Mouse (Mus musculus) embryonic facial prominence, embryonic 15.5 days (tissue): Measurements from ENCODE around the gene Lmo3. TPM values are rescaled to one million over a fixed set of nuclear protein-coding genes. Genes with fewer than 3 reads are reported as not detected.

Experiments
- ATAC-seq: fragments of 200-750 bp; cut with Nextera tagmentation; 2 replicates; pipeline ENCODE4 v1.8.0; 2017; ENCODE audit warnings: low read depth, moderate TSS enrichment; ENCODE audit not compliant: insufficient number of reproducible peaks, low FRiP score, low TSS enrichment
- H3K27ac ChIP-seq: fragments of 300-500 bp; sonication (generic); replicated peaks from 2 replicates; pipeline ENCODE4 v1.5.1; 2015; ENCODE audit warnings: mild to moderate bottlenecking, inconsistent platforms
- H3K27me3 ChIP-seq: fragments of 300-500 bp; sonication (generic); 2 replicates; pipeline ENCODE4 v1.6.1; 2015; ENCODE audit warnings: inconsistent platforms
- H3K36me3 ChIP-seq: fragments of 300-500 bp; sonication (generic); 2 replicates; pipeline ENCODE4 v1.6.1; 2015; ENCODE audit warnings: mild to moderate bottlenecking, inconsistent platforms
- H3K4me1 ChIP-seq: fragments of 300-500 bp; sonication (generic); 2 replicates; pipeline ENCODE4 v1.6.1; 2015; ENCODE audit warnings: inconsistent platforms
- H3K4me2 ChIP-seq: fragments of 300-500 bp; sonication (generic); replicated peaks from 2 replicates; pipeline ENCODE4 v1.6.1; 2015; ENCODE audit warnings: mild to moderate bottlenecking, inconsistent platforms
- H3K4me3 ChIP-seq: fragments of 300-500 bp; sonication (generic); replicated peaks from 2 replicates; pipeline ENCODE4 v1.5.1; 2015; ENCODE audit warnings: mild to moderate bottlenecking, inconsistent platforms
- H3K9ac ChIP-seq: fragments of 300-500 bp; sonication (generic); 2 replicates; pipeline ENCODE4 v1.6.1; 2015; ENCODE audit warnings: inconsistent platforms
- H3K9me3 ChIP-seq: fragments of 300-500 bp; sonication (generic); replicated peaks from 2 replicates; pipeline ENCODE4 v1.6.1; 2016; ENCODE audit warnings: inconsistent platforms
- WGBS: fragments of 180-500 bp; shearing (Covaris S2); methylation state at CpG from one replicate; pipeline ENCODE4 v1.1.7; 2015; 5-methylcytosine and 5-hydroxymethylcytosine counted together
- polyA plus RNA-seq: library from polyadenylated mRNA; unstranded; fragments of >200 nt; fragmentation: Nextera tagmentation; extraction: Ambion mirVana; gene quantifications from 2 replicates; pipeline ENCODE4 v1.2.1, GENCODE M21; 2015

Lmo3 gene
- polyA plus RNA-seq, 1 experiment from 2014 or later: 2.8 TPM

DNA sequence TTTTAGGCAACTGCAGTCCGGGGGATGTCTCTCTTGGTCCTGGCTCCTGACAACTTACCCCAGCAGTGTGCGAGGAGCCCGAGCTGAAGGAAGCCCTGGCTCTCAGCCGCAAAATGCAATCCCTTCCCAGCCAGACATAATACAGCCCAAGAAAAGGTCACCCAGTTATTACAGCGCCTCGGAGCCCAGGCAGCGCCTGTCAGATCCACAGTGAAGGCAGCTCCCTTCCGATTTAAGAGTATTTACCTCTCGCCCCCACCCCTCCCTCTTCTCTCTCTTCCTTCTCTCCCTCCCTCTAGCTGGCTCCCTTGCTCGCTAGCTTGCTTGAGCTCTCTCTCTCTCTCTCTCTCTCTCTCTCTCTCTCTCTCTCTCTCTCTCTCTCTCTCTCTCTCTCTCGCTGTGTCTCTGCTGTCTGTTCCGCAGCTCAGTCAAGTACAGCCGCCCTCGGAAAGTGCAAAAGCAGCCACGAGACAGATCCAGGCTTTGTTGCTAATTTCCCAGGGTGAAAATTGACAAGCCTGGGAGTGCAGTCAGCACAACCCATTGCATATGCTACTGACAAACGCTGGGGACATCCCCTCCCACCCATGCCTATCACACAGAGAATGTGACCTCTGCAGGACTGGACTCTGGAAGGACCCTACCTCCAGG, 159.0 kb downstream of the Lmo3 start:
- Histone ChIP-seq H3K4me2 (peak overlapping the region; percentile 62), H3K36me3 (no peaks in the 10 kb centered on the region), H3K4me3 (peak overlapping the region; percentile 39), H3K9me3 (no peaks in the 10 kb centered on the region), H3K27me3 (peaks cover 30% of the 10 kb centered on the region), H3K9ac (no peak overlapping the region), H3K27ac (no peak overlapping the region), H3K4me1 (peaks cover 18% of the 10 kb centered on the region)
- 0% methylated on average over 16 of the region's 16 CpGs for WGBS
- no peak for ATAC-seq

DNA sequence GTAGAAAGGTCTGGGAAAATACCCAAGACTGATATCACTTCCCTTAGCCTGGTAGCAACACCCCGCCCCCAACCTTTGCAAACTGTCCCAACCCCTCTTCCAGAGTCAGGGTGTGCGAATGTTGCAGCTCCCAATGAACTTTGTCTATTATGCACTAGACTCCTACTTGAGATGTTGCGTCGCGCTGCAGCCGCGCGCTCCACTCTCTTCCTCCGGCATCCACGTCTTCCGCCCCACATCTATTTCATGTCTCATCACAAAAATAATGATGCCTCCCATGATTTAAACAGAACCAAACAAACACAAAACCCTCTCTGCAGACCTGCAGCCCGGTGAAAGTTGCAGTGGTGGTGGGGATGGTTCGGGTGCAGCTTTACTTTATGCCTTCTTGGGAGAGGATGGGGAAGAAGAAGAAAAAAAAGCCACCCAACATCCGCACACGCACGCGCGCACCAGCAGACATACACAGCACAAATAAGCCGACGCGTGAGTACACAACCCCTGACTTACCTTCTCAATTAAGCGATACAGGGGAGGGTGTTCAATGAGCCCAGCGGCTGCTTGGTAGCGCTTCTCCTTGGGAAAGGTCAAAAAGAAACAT, 159.7 kb downstream of the Lmo3 start:
- no peaks in the 10 kb centered on the region for H3K36me3 ChIP-seq
- no peak for ATAC-seq
- no peak overlapping the region for H3K27ac ChIP-seq
- H3K9me3 ChIP-seq: no peaks in the 10 kb centered on the region
- no peak overlapping the region for H3K9ac ChIP-seq
- under 1% methylated on average over 24 of the region's 24 CpGs for WGBS
- H3K4me2 ChIP-seq: peak overlapping the region; percentile 62
- H3K27me3 ChIP-seq: peaks cover 26% of the 10 kb centered on the region
- peak overlapping the region; percentile 39 for H3K4me3 ChIP-seq
- H3K4me1 ChIP-seq: peaks cover 18% of the 10 kb centered on the region

DNA sequence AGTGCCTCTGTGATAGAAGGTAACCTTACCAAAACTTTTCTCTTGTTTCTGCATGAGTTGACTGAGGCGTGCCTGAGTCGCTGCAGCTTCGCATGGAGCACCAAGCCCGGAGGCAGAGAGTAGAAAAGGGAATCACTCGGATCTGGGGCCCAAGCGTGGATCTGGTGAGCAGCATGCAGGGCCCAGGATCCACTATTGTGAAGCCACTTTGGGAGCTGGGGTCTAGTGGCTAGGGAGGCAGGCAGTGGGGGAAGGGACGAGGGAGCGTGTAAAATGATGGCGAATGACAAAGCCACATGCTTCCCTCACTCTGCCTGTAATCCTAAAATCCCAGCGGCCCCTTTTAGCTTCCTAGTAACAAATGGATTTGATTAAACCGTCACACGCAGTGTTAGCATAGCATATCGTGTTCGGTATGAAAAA, 160.6 kb downstream of the Lmo3 start:
- peaks cover 18% of the 10 kb centered on the region for H3K4me1 ChIP-seq
- H3K9me3 ChIP-seq: no peaks in the 10 kb centered on the region
- no peak overlapping the region for H3K9ac ChIP-seq
- H3K4me2 ChIP-seq: peak overlapping the region; percentile 62
- H3K27me3 ChIP-seq: peaks cover 26% of the 10 kb centered on the region
- no peaks in the 10 kb centered on the region for H3K36me3 ChIP-seq
- peak; percentile 47; the same call in 1 of the 2 replicates for ATAC-seq
- no peak overlapping the region for H3K27ac ChIP-seq
- WGBS: 2% methylated on average over 14 of the region's 14 CpGs
- peak overlapping the region; percentile 39 for H3K4me3 ChIP-seq

DNA sequence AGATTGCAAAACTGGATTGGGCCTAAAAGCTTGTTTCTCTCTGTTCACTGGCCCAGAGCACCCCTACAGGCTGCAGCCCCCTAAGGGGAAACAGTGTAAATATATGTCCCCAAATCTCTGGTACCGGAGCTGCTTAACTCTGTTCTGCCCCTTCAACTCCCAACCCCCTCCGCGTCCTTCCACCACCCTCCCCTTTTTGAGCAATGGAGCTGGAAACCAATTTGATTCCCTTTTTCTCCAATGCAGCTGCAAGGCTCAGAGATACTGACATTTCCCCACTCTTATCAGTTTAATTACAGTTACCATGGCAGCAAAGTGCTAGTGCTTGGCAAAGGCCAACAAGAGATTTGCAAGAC, 161.3 kb downstream of the Lmo3 start:
- no peak for ATAC-seq
- WGBS: 5% methylated on average over 3 of the region's 3 CpGs
- H3K27me3 ChIP-seq: peaks cover 26% of the 10 kb centered on the region
- peak overlapping the region; percentile 62; the same call in 1 of the 2 replicates for H3K4me2 ChIP-seq
- no peak overlapping the region for H3K9ac ChIP-seq
- H3K27ac ChIP-seq: no peak overlapping the region
- H3K4me3 ChIP-seq: peak overlapping the region; percentile 39; the same call in 1 of the 2 replicates
- no peaks in the 10 kb centered on the region for H3K9me3 ChIP-seq
- peaks cover 18% of the 10 kb centered on the region for H3K4me1 ChIP-seq
- H3K36me3 ChIP-seq: no peaks in the 10 kb centered on the region

DNA sequence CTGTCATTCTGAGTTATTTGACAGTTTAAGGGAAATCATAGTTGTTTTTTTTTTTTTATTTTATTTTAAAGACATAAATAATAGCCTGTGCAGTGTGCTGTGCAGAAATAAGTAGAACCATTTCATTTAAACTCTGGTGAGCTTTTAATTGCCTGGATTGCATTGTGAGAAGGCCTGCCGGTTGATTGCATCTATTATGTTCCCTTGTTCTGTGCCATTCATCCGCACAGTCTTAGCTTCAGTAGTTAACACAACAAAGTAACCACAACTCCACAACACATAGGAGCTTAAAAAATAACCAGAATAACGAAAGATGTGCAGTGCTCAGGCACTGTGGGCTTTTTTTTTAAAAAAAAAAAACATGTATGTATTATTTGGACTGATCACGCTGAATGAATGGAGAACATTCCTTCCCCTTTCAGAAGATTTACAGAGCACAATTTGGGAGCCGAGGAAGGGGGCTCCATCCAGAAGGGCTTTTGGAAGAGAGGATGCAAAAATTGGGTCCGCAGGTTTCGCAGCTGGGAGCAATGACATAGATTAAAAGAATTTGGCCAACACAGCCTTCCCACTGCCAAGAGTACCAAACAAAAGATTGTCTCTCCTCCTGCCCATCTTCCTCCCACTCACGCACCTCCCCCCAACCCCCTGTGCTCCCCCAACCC, 161.8 kb downstream of the Lmo3 start:
- Histone ChIP-seq H3K4me3 (0 out of 2 replicates have a peak overlapping the region, but pooled peaks have one; percentile 39), H3K4me2 (peak overlapping the region; percentile 62; the same call in 1 of the 2 replicates), H3K36me3 (no peaks in the 10 kb centered on the region), H3K9ac (no peak overlapping the region), H3K27ac (no peak overlapping the region), H3K9me3 (no peaks in the 10 kb centered on the region), H3K4me1 (peaks cover 18% of the 10 kb centered on the region), H3K27me3 (peaks cover 25% of the 10 kb centered on the region)
- ATAC-seq: no peak
- 30% methylated on average over 8 of the region's 8 CpGs for WGBS

DNA sequence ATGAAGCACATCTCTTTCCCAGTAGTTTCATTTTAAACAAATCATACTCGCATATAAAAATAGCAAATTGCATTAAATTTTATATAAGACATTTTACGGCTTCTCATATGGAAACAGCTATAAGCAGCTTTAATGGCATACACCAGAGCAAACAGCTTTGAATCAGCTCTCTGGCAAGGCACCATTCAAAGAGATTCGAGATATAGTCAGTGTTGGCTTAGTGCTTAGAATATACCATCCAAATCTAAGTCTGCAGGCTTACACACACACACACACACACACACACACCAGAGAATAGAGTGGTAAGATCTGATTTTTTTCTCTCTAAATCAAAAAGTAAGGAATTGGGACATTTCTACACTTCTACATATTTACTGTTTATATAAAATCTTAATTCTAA, 169.7 kb downstream of the Lmo3 start:
- no peaks in the 10 kb centered on the region for H3K36me3 ChIP-seq
- H3K4me1 ChIP-seq: no peaks in the 10 kb centered on the region
- no peak for ATAC-seq
- no peaks in the 10 kb centered on the region for H3K27me3 ChIP-seq
- WGBS: 77% methylated on average over 3 of the region's 3 CpGs
- H3K27ac ChIP-seq: no peak overlapping the region
- H3K9ac ChIP-seq: no peak overlapping the region
- H3K4me2 ChIP-seq: no peak overlapping the region
- no peak overlapping the region for H3K4me3 ChIP-seq
- H3K9me3 ChIP-seq: no peaks in the 10 kb centered on the region

DNA sequence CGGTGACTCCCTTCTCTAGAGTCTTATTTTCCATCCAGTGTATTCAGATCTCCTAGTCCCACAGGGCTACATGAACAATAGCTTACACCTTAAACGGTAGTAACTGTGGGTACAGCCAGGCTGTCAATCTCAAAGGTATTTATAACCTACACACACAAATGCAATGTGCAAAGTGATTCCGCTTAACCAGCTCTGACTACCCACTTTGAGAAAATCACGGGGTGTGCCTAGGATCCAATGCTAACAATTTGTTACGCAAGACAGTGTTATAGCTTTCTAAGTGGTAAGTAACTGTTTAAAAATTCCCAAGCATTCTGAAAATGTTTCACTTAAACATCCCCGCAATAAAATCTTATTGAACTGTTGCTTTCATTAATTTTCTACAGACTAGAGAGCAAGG, 179.7 kb downstream of the Lmo3 start:
- Histone ChIP-seq H3K27ac (no peak overlapping the region), H3K9ac (no peak overlapping the region), H3K4me3 (no peak overlapping the region), H3K9me3 (no peaks in the 10 kb centered on the region), H3K27me3 (no peaks in the 10 kb centered on the region), H3K4me2 (no peak overlapping the region), H3K4me1 (no peaks in the 10 kb centered on the region), H3K36me3 (no peaks in the 10 kb centered on the region)
- ATAC-seq: no peak
- 70% methylated on average over 6 of the region's 6 CpGs for WGBS

DNA sequence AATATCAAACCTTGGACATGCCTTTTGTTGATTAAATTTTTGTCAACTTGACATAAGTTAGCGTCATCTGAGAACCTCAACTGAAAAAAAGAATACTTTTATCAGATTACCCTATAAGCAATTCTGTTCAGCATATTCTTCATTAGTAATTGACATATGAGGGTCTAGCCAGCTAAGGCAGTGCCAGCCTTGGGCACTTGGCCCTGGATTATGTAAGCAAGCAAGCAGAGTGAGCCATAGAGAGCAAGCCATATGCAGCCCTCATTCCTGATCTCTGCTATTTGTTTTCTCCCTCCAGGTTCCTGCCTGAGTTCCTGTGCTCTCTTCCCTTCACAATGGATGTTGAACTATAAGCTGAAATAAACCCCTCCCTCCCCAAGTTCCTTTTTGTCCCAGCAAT, 182.9 kb downstream of the Lmo3 start:
- 90% methylated on average over 1 of the region's 1 CpGs for WGBS
- no peak overlapping the region for H3K4me3 ChIP-seq
- no peak for ATAC-seq

DNA sequence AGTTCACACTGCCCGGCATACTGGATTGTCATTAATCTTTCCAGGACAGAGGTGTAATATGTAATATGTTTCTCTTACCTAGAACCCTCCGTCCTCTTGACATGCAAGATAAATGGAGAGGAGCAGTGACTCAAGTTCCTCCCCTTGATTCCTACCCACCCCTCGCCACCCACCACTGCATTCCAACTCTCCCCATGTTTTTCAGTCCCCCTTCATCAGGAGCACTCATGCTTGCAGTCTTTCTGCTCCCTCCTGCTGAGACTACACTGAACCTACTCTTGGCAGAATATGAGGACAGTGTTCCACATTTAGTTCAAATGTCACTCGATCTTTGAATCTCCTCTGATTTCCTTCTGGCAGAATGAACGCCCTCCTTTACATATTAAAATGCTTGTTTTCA, 190.7 kb downstream of the Lmo3 start:
- ATAC-seq: no peak
- H3K27ac ChIP-seq: no peak overlapping the region

More for the DNA sequence above, 182.9 kb downstream of the Lmo3 start:
- Histone ChIP-seq H3K27me3 (no peaks in the 10 kb centered on the region), H3K9ac (no peak overlapping the region), H3K27ac (no peak overlapping the region), H3K36me3 (no peaks in the 10 kb centered on the region), H3K4me1 (no peaks in the 10 kb centered on the region), H3K9me3 (no peaks in the 10 kb centered on the region), H3K4me2 (no peak overlapping the region)

DNA sequence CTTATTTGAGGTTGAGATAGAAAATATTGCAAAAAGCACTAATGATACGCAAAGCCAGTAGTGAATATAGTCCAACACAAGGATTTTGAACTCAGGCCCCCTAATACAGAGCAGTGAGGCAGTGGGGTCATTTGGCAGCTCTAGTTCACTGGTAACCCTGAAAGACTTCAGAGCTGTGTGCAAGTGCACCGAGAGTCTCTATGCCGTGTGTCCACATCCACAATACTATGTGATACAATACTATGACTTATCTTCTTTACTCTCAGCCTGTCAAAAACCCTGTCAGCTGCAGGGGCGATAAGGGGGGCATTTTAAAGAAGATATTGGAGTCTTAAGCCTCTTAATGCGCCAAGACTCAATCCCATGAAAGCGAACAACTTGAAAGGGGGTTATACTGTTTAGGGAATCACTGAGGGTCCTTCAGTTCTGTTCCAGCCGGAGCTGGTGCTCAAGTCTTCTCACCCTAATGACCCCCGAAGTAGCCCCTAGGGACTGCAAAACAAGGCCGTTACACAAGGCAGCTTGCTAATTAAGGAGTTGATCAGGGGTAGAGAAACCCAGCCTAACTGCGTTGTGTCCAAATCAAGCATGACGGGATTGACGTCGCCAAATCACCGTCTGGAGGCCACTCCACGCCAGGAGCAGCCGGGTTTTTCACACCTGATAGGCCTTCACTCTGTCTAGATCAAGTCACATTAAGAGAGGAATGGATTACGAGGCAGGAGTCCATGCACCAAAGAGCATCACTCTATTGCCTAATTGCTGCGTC, 193.4 kb downstream of the Lmo3 start:
- Histone ChIP-seq H3K9ac (no peak overlapping the region), H3K4me1 (no peaks in the 10 kb centered on the region), H3K4me2 (no peak overlapping the region), H3K36me3 (no peaks in the 10 kb centered on the region), H3K9me3 (no peaks in the 10 kb centered on the region), H3K27me3 (no peaks in the 10 kb centered on the region), H3K4me3 (no peak overlapping the region), H3K27ac (no peak overlapping the region)
- no peak for ATAC-seq
- 51% methylated on average over 18 of the region's 18 CpGs for WGBS

More for the DNA sequence above, 190.7 kb downstream of the Lmo3 start:
- Histone ChIP-seq H3K27me3 (no peaks in the 10 kb centered on the region), H3K36me3 (no peaks in the 10 kb centered on the region), H3K9me3 (no peaks in the 10 kb centered on the region), H3K4me2 (no peak overlapping the region), H3K9ac (no peak overlapping the region), H3K4me3 (no peak overlapping the region), H3K4me1 (no peaks in the 10 kb centered on the region)
- 81% methylated on average over 5 of the region's 5 CpGs for WGBS

DNA sequence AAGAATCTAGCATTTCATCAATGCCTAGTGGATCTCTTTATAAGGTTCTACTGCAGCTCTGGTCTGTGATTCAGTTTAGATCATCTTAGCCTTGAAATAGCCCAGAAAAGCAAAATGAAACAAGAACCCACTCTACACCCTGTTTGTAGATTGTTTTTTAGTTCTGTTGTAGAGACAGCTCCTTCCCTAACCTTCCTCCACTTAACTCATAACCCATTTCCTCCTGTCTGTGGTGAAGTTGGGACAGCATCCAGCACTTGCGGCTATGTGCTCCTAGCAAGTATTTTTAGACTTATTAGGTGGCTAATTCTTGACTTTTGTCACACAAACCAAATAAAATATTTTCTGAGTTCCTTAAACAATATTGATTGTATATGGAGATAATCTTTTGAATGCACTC, 198.6 kb downstream of the Lmo3 start:
- ATAC-seq: no peak
- Histone ChIP-seq H3K36me3 (no peaks in the 10 kb centered on the region), H3K27ac (no peak overlapping the region), H3K27me3 (no peaks in the 10 kb centered on the region), H3K9me3 (no peaks in the 10 kb centered on the region), H3K9ac (no peak overlapping the region), H3K4me3 (no peak overlapping the region), H3K4me2 (no peak overlapping the region), H3K4me1 (no peaks in the 10 kb centered on the region)
- 83% methylated on average over 1 of the region's 1 CpGs for WGBS
